Mouse (Mus musculus) testis, adult 2 months (tissue): ENCODE measurements around the gene Gpr15.

Source experiments
- CTCF ChIP-seq: fragments of 200-500 bp; IDR thresholded peaks from 2 replicates; pipeline ENCODE4 v1.5.1; 2012; ENCODE audit warnings: low read depth, mild to moderate bottlenecking, inconsistent platforms, low read length, moderate library complexity; ENCODE audit not compliant: control insufficient read depth, insufficient read depth, insufficient replicate concordance
- POLR2A ChIP-seq: fragments of 200-500 bp; IDR thresholded peaks from 2 replicates; pipeline ENCODE4 v1.6.1; 2012; ENCODE audit warnings: low read depth, mild to moderate bottlenecking, inconsistent platforms, low read length, moderate library complexity; ENCODE audit not compliant: control insufficient read depth

DNA sequence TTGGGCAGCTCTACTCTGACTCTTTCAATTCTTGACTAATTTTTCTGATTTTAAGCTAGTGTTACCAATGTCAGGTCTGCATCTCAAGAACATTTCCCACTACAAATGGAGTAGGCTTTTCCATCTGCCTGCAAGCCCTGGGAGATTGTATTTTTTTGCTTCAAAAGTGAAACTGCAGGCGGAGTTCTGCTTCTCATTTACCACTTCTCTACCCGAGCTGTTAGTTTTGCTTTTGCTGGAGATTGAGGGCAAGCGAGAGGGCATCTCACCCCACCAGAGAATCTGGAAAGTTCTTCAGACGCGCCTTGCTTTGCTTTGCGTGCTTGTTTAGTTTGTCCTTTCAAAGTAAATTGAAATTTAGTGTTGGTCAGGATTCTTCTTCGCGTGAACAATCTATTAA is 6.6 kb downstream of the Gpr15 start:
- TF ChIP-seq POLR2A (no peak), CTCF (no peak)
